Mouse (Mus musculus): Measurements from ENCODE around the gene Fkbp14. TPM values are rescaled to one million over a fixed set of nuclear protein-coding genes. Genes with fewer than 3 reads are reported as not detected.
A peak's percentile ranks its signal among the peaks of the same experiment; 100 is the strongest.

The Fkbp14 gene
- total RNA-seq, 2 experiments from 2014 or later = 20.9 to 26.6 TPM

- DNase-seq = peak; percentile 21
These were observed 48.6 kb downstream of the Fkbp14 start for GRCm38 (mm10) chr6:54548314-54549019.

DNA sequence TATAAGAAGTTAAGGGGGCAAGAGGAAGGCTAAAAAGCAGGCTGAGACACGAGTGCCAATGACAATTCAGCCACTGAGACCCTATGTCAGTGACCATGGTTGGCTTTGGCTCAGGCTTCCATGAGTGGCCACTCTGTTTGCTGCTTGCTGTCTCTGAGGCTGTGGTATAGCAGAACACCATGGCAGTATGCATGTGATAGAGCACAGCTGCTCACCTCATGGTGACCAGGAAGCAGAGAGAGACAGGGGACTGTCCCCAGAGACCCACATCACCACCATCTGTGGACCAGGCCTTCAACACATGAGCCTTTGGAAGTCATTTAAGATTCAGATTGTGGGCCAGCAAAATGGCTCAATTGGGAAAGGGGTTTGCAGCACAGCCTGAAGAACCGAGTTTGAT, 53.5 kb downstream of the Fkbp14 start:
- no peak for DNase-seq

DNA sequence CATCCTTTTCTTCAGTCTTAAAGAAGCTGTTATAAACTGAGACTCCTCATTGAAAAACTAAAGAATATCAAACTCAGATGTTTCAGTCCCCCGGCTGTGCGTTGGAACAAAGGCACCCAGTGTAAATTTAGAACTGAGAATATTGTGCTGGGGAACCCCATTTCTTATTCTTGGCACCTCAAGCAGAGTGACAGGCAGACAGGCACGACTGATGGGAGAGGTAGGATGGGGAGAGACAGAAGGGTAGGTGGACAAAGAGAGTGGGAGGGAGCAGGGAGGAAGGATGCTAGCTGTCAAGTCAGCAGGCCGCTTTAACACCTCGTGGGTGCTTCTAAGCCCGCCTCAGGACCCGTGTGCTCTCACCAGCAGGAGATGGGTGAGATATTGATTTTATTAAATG, 54.3 kb downstream of the Fkbp14 start:
- no peak for DNase-seq

- DNase-seq = peak; percentile 17
These were observed 56.7 kb downstream of the Fkbp14 start for GRCm38 (mm10) chr6:54540252-54540887.

GRCm38 (mm10) chr6:54539396-54539795, 57.7 kb downstream of the Fkbp14 start:
- DNase-seq = no peak

- no peak for DNase-seq
These were observed 58.3 kb downstream of the Fkbp14 start for GRCm38 (mm10) chr6:54538773-54539173.

DNA sequence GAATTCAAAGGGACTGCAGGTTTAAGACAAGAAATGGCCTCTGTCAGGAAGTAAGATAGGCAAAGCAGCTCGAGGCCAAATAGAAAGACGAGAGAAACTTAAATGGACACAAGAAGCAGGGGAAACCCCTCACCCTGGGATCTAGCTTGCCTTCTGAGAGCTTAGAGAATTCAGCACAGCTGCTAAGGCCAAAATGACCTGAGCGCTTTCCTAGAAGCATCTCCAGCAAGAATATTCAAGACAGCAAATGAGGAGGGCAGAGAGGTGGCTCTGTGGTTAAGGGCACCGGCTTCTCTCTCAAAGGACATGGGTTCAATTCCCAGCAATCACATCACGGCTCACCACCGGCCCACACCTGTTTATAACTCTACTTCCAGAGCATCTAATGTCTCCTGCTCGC, 60.1 kb downstream of the Fkbp14 start:
- no peak for DNase-seq

GRCm38 (mm10) chr6:54535485-54535884, 61.6 kb downstream of the Fkbp14 start:
- no peak for DNase-seq

DNA sequence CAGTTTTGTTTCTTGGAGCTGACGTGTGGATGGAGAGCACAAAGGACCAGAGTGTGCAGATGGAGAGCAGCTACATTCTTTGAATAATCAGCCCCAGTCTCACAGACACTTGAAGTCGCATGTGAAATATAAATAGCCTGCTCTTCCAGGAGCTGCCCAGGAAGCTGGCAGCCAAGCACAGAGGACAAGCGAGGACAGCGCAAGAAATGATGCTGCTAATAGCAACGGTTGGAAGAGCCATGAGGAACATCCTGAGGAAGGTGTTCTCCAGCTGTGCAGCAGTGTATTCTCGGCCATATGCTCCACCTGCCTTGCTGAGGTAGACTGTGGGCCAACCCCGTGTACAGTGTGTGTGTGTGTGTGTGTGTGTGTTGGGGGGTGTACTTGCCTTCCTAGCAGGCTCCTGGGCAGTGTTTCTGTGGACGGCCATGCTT, 66.0 kb downstream of the Fkbp14 start:
- DNase-seq = no peak

DNA sequence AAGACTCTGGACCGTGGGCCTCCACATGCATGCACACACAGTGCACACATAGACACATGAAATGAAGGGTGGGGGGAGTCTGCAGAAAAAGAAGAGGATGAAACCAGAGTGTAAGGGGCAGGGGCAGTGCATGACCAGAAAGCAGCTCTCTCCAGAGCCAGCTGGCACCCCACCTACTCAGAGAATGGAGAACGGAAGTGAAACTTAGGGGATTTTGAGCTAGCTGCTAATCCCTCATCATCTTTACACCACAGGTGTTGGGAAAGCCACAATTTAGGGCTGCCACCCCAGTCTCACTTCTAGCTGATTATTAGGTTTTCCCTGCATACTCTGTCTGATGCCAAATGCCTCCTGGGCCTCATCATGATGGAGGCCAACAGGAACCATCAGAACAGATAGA, 66.9 kb downstream of the Fkbp14 start:
- DNase-seq = no peak

DNA sequence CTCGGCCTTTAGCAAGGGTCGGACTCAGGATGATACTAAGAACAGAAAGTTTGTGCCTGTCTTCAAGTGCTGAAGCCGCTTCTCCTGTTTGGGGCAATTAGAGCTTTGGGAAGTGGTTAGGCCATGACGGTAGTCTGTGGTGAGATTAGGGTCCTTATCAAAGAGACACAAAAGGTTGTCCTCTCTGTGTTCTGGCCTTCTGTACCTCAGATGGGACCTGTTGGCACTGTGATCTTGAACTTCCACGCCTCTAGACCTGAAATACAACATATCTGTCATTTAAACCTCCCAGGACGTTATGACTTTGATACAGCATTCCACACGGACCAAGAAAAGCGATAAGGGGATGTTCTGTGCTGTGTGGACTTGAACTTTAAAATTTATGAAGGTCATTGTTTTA, 68.4 kb downstream of the Fkbp14 start:
- no peak for DNase-seq

Other genes starting within 250 kb of the Fkbp14 start
- gene Wipf3, start 167.7 kb downstream of the Fkbp14 start, total RNA-seq (2021) = 10 to 100 TPM in 1 of 2 experiments, 1 to 10 TPM in 1; 9.7 to 10.4 TPM
- gene Scrn1, start 30.8 kb downstream of the Fkbp14 start, total RNA-seq (2021) = 10 to 100 TPM; 14.3 to 15.9 TPM
- 1 to 10 TPM; 6.0 to 7.5 TPM for gene Plekha8, start 2.2 kb downstream of the Fkbp14 start, total RNA-seq (2021)
- gene Mturn, start 84.3 kb upstream of the Fkbp14 start, total RNA-seq (2021) = 1 to 10 TPM; 7.3 to 7.9 TPM
- gene Znrf2, start 219.6 kb upstream of the Fkbp14 start, total RNA-seq (2021) = 10 to 100 TPM; 10.2 to 10.4 TPM